Mouse (Mus musculus): ENCODE results near the gene Exoc3l4.

DNA sequence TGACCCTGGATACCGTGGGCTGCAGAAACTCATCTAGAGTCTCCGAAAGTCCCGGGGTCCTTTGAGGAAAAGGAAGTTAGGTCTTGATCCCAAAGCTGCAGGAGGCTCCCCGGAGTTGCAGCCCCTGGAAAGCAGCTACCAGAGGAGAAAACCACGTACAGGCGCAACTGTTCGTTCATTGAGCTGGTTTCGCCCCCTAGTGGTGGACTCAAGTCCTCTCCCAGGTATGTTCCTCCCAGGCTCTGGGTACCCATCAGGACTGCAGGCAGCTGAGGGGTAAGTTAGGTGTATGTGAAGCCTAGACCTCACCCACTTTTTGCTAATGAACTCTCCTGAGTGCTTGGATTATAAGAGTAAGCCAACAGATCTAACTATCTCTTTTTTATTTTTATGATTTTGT, 52.7 kb downstream of the Exoc3l4 start:
- no peak for TF ChIP-seq POLR2A (IDR thresholded peaks at IDR 0.05; ENCODE audit: borderline replicate concordance, extremely low read depth, low read depth, low read length)
- peak; percentile 89 for TF ChIP-seq CTCF (IDR thresholded peaks at IDR 0.05; ENCODE audit: insufficient read depth, low read length)

All from lung, adult 2 months (tissue).